Mouse (Mus musculus): Measurements from ENCODE around the gene Rab6b. TPM values are rescaled to one million over a fixed set of nuclear protein-coding genes. Genes with fewer than 3 reads are reported as not detected.

Rab6b gene
- total and polyA plus RNA-seq, 3 experiments: not detected

DNA sequence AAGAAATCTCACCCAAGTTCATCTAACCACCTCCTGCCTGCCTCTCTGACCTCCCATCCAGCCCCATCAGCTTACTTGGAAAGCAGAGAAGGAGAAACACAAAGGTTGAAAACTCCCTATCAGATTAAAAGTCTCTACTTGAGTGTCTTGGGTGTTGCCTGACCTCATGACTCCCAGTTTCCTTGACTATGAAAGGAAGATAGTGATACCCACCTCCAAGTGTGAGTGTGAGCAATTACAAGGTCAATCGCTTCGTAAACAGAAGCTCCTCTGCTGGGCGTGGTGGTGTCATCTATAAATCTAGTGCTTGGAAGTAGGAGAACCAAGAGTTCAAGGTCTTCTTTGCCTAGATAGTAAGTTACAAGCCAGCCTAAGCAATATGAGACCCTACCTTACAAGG is 31.4 kb upstream of the Rab6b start:
- H3K27me3 ChIP-seq (ENCODE audit: control insufficient read depth in 1 of 2, insufficient read depth in 2 of 2, low read length in 2 of 2): no peaks in the 10 kb centered on the region
- DNase-seq (ENCODE audit: low read depth, low spot score): no peak

DNA sequence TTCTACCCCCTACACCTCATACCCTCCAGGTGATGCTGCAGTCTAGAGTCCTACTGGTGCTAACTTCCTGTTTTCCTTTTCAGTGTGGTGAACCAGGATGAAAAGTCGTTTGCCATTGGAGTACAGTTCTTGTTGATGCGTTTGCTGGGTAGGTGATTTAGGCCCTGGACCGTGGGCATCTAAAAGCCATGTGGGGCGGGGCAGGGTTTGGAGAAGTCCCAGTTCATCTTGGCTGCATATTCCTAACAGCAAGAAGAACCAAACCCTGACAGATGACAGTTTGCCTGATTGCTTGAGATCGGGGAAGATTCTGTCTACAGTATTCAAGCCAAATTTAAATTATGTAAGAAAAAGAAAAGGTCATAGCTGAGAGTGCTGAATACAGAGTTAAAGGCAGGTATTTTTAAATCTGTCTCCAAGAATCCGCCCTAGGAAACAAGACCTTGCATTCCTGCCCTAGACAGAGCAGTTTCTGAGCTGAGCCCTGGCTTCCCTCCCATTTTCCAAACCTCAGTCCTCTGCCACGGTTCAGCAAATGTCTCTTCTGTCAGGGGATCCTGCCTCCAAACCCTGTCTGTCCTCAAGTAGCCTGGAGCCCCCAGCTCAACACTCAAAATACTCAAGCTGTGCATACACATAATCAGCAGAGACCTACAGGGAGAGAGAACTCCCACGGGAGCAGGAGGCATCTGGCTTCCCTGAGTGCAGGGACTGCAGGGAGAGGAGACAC is 29.2 kb upstream of the Rab6b start:
- no peak for DNase-seq (ENCODE audit: low read depth, low spot score)
- TF ChIP-seq MXI1 (IDR thresholded peaks at IDR 0.05; ENCODE audit: low read depth, low read length) (no peak), E2F4 (IDR thresholded peaks at IDR 0.05; ENCODE audit: borderline replicate concordance, low read depth, low read length) (no peak), POLR2AphosphoS2 (IDR thresholded peaks at IDR 0.05; ENCODE audit: low read length) (no peak), MAFK (IDR thresholded peaks at IDR 0.05; ENCODE audit: borderline replicate concordance, low read depth, low read length) (no peak), MYC (IDR thresholded peaks at IDR 0.05; ENCODE audit: low read depth, low read length) (no peak), MEF2A (IDR thresholded peaks at IDR 0.05; ENCODE audit: extremely low read depth, insufficient replicate concordance, low read depth, low read length, poor library complexity, severe bottlenecking) (no peak)
- no peak overlapping the region for H3K4me3 ChIP-seq (ENCODE audit: control insufficient read depth in 1 of 2, insufficient read depth in 1 of 2, low read depth in 2 of 2, low read length in 2 of 2)
- no peaks in the 10 kb centered on the region for H3K36me3 ChIP-seq (ENCODE audit: control insufficient read depth in 1 of 2, insufficient read depth in 2 of 2, low read length in 2 of 2)
- no peak overlapping the region for H3K9ac ChIP-seq (ENCODE audit: control insufficient read depth, low read depth, low read length, poor library complexity, severe bottlenecking)
- no peak overlapping the region for H3K27ac ChIP-seq (ENCODE audit: control insufficient read depth, low read depth, low read length)
- peaks cover 0 to 3% of the 10 kb centered on the region in 2 experiments; a peak in 1 of 4 replicates for H3K4me1 ChIP-seq (ENCODE audit: control insufficient read depth in 1 of 2, insufficient read depth in 2 of 2, low read length in 2 of 2)
- H3K79me2 ChIP-seq (ENCODE audit: control insufficient read depth, insufficient read depth, low read length, poor library complexity): no peaks in the 10 kb centered on the region
- no peaks in the 10 kb centered on the region for H3K9me3 ChIP-seq (replicated peaks; ENCODE audit: insufficient read depth, low read length)
- no peaks in the 10 kb centered on the region for H3K27me3 ChIP-seq (ENCODE audit: control insufficient read depth in 1 of 2, insufficient read depth in 2 of 2, low read length in 2 of 2)

More for the DNA sequence above, 31.4 kb upstream of the Rab6b start:
- H3K4me1 ChIP-seq (ENCODE audit: control insufficient read depth in 1 of 2, insufficient read depth in 2 of 2, low read length in 2 of 2): peaks cover 0 to 3% of the 10 kb centered on the region in 2 experiments; a peak in 1 of 4 replicates
- H3K9ac ChIP-seq (ENCODE audit: control insufficient read depth, low read depth, low read length, poor library complexity, severe bottlenecking): no peak overlapping the region
- H3K79me2 ChIP-seq (ENCODE audit: control insufficient read depth, insufficient read depth, low read length, poor library complexity): no peaks in the 10 kb centered on the region
- no peaks in the 10 kb centered on the region for H3K9me3 ChIP-seq (replicated peaks; ENCODE audit: insufficient read depth, low read length)
- TF ChIP-seq MAZ (IDR thresholded peaks at IDR 0.05; ENCODE audit: low read depth, low read length) (no peak), MAFK (IDR thresholded peaks at IDR 0.05; ENCODE audit: borderline replicate concordance, low read depth, low read length) (no peak), TBP (IDR thresholded peaks at IDR 0.05; ENCODE audit: low read depth, low read length) (no peak), ZMIZ1 (IDR thresholded peaks at IDR 0.05; ENCODE audit: low read depth, low read length) (no peak), NELFE (IDR thresholded peaks at IDR 0.05; ENCODE audit: low read depth, low read length) (no peak), HCFC1 (IDR thresholded peaks at IDR 0.05; ENCODE audit: low read depth, low read length) (no peak), TCF12 (IDR thresholded peaks at IDR 0.05; ENCODE audit: low read depth, low read length) (no peak), E2F4 (IDR thresholded peaks at IDR 0.05; ENCODE audit: borderline replicate concordance, low read depth, low read length) (no peak), UBTF (IDR thresholded peaks at IDR 0.05; ENCODE audit: borderline replicate concordance, insufficient read depth, low read depth, low read length) (no peak), MXI1 (IDR thresholded peaks at IDR 0.05; ENCODE audit: low read depth, low read length) (no peak), POLR2A (IDR thresholded peaks at IDR 0.05; ENCODE audit: control insufficient read depth in 1 of 2, insufficient read depth in 1 of 2, low read depth in 1 of 2, low read length in 2 of 2, poor library complexity in 1 of 2) (no peak)
- H3K4me3 ChIP-seq (ENCODE audit: control insufficient read depth in 1 of 2, insufficient read depth in 1 of 2, low read depth in 2 of 2, low read length in 2 of 2): no peak overlapping the region
- no peak overlapping the region for H3K27ac ChIP-seq (ENCODE audit: control insufficient read depth, low read depth, low read length)
- H3K36me3 ChIP-seq (ENCODE audit: control insufficient read depth in 1 of 2, insufficient read depth in 2 of 2, low read length in 2 of 2): no peaks in the 10 kb centered on the region
